Mouse (Mus musculus) hindbrain, embryonic 10.5 days (tissue): ENCODE measurements around the gene Flot2. TPM values are rescaled to one million over a fixed set of nuclear protein-coding genes. Genes with fewer than 3 reads are reported as not detected.

Experiments used
- DNase-seq: peaks from one replicate; pipeline ENCODE4 v3.0.0-alpha.2; 2017; ENCODE audit warnings: low spot score
- H3K27ac ChIP-seq: fragments of 300-500 bp; sonication (generic); 2 replicates; pipeline ENCODE4 v1.5.1; 2016; ENCODE audit warnings: mild to moderate bottlenecking, moderate library complexity
- H3K27me3 ChIP-seq: fragments of 300-500 bp; sonication (generic); 2 replicates; pipeline ENCODE4 v1.6.1; 2016; ENCODE audit warnings: mild to moderate bottlenecking; ENCODE audit not compliant: poor library complexity, insufficient read depth, severe bottlenecking
- H3K36me3 ChIP-seq: fragments of 300-500 bp; sonication (generic); 2 replicates; pipeline ENCODE4 v1.6.1; 2016; ENCODE audit warnings: mild to moderate bottlenecking, moderate library complexity
- H3K4me1 ChIP-seq: fragments of 300-500 bp; sonication (generic); replicated peaks from 2 replicates; pipeline ENCODE4 v1.6.1; 2016; ENCODE audit warnings: mild to moderate bottlenecking
- H3K4me3 ChIP-seq: fragments of 300-500 bp; sonication (generic); 2 replicates; pipeline ENCODE4 v1.5.1; 2016; ENCODE audit warnings: mild to moderate bottlenecking, moderate library complexity
- H3K9me3 ChIP-seq: fragments of 300-500 bp; sonication (generic); 2 replicates; pipeline ENCODE4 v1.6.1; 2016; ENCODE audit warnings: mild to moderate bottlenecking, moderate library complexity
- WGBS: fragments of 180-500 bp; shearing (Covaris S2); methylation state at CpG from one replicate; pipeline ENCODE4 v1.1.7; 2016; 5-methylcytosine and 5-hydroxymethylcytosine counted together
- polyA plus RNA-seq: library from polyadenylated mRNA; unstranded; fragments of >200 nt; fragmentation: Nextera tagmentation; extraction: Ambion mirVana; gene quantifications from 2 replicates; pipeline ENCODE4 v1.2.1, GENCODE M21; 2016

Gene Flot2
- polyA plus RNA-seq = 73.0 and 76.3 TPM in 2 replicates

GRCm38 (mm10) chr11:78037831-78038752, at the start of gene Flot2:
Gene Flot2, plus strand, starts transcription at chr11:78037931.
- Histone ChIP-seq H3K36me3 (peaks cover 55% of the 10 kb centered on the region), H3K4me1 (peaks cover 33% of the 10 kb centered on the region), H3K27ac (peak within 1 kb of the TSS; percentile 94), H3K9me3 (0 out of 2 replicates have a peak, but pooled peaks cover 6% of the 10 kb centered on the region), H3K27me3 (no peaks in the 10 kb centered on the region; the same call in 1 of the 2 replicates), H3K4me3 (peak within 1 kb of the TSS; percentile 96)
- WGBS = 4% methylated on average over 55 of the region's 55 CpGs
- peak; percentile 72 for DNase-seq

- peaks cover 76% of the 10 kb centered on the region for H3K36me3 ChIP-seq
- 93% methylated on average over 13 of the region's 13 CpGs for WGBS
Observed at GRCm38 (mm10) chr11:77989071-77989690, 48.5 kb upstream of the Flot2 start.

GRCm38 (mm10) chr11:77995556-77995955, 42.2 kb upstream of the Flot2 start:
- DNase-seq = no peak
- no peaks in the 10 kb centered on the region for H3K27me3 ChIP-seq
- H3K9me3 ChIP-seq = no peaks in the 10 kb centered on the region
- H3K27ac ChIP-seq = no peak overlapping the region
- H3K4me1 ChIP-seq = no peaks in the 10 kb centered on the region
- H3K36me3 ChIP-seq = peaks cover 82% of the 10 kb centered on the region
- 88% methylated on average over 1 of the region's 1 CpGs for WGBS
- H3K4me3 ChIP-seq = no peak overlapping the region

More at GRCm38 (mm10) chr11:77989071-77989690, 48.5 kb upstream of the Flot2 start:
- DNase-seq = no peak
- Histone ChIP-seq H3K4me1 (peaks cover 15% of the 10 kb centered on the region), H3K4me3 (no peak overlapping the region), H3K27ac (no peak overlapping the region), H3K27me3 (no peaks in the 10 kb centered on the region), H3K9me3 (no peaks in the 10 kb centered on the region)

- no peak overlapping the region for H3K27ac ChIP-seq
- peaks cover 94% of the 10 kb centered on the region for H3K36me3 ChIP-seq
- H3K9me3 ChIP-seq = no peaks in the 10 kb centered on the region
- H3K4me3 ChIP-seq = no peak overlapping the region
- no peaks in the 10 kb centered on the region for H3K4me1 ChIP-seq
- 95% methylated on average over 5 of the region's 5 CpGs for WGBS
- H3K27me3 ChIP-seq = no peaks in the 10 kb centered on the region
- DNase-seq = no peak
Observed at GRCm38 (mm10) chr11:78006446-78006845, 31.3 kb upstream of the Flot2 start.

GRCm38 (mm10) chr11:78019676-78020075, 18.1 kb upstream of the Flot2 start:
- no peak overlapping the region for H3K27ac ChIP-seq

GRCm38 (mm10) chr11:78023607-78024006, 14.1 kb upstream of the Flot2 start:
- DNase-seq = peak; percentile 21
- H3K4me3 ChIP-seq = no peak overlapping the region
- no peaks in the 10 kb centered on the region for H3K4me1 ChIP-seq
- H3K9me3 ChIP-seq = no peaks in the 10 kb centered on the region
- WGBS = 85% methylated on average over 8 of the region's 8 CpGs
- no peaks in the 10 kb centered on the region for H3K27me3 ChIP-seq
- no peak overlapping the region for H3K27ac ChIP-seq
- peaks cover 95% of the 10 kb centered on the region for H3K36me3 ChIP-seq

More at GRCm38 (mm10) chr11:78019676-78020075, 18.1 kb upstream of the Flot2 start:
- Histone ChIP-seq H3K4me1 (no peaks in the 10 kb centered on the region), H3K4me3 (no peak overlapping the region), H3K36me3 (peaks cover 97% of the 10 kb centered on the region), H3K27me3 (no peaks in the 10 kb centered on the region), H3K9me3 (no peaks in the 10 kb centered on the region)
- DNase-seq = peak; percentile 75
- 22% methylated on average over 4 of the region's 4 CpGs for WGBS

- Histone ChIP-seq H3K4me3 (no peak overlapping the region), H3K36me3 (peaks cover 61% of the 10 kb centered on the region), H3K27me3 (no peaks in the 10 kb centered on the region; the same call in 1 of the 2 replicates), H3K9me3 (no peaks in the 10 kb centered on the region), H3K27ac (no peak overlapping the region), H3K4me1 (peaks cover 34% of the 10 kb centered on the region)
- WGBS = 89% methylated on average over 8 of the region's 8 CpGs
- no peak for DNase-seq
Observed at GRCm38 (mm10) chr11:78029240-78029639, 8.5 kb upstream of the Flot2 start.

GRCm38 (mm10) chr11:78030600-78030999, 7.1 kb upstream of the Flot2 start:
- peaks cover 34% of the 10 kb centered on the region for H3K4me1 ChIP-seq
- no peaks in the 10 kb centered on the region for H3K9me3 ChIP-seq
- peaks cover 63% of the 10 kb centered on the region for H3K36me3 ChIP-seq
- 73% methylated on average over 2 of the region's 2 CpGs for WGBS
- no peak overlapping the region for H3K4me3 ChIP-seq
- no peak overlapping the region for H3K27ac ChIP-seq
- no peaks in the 10 kb centered on the region; the same call in 1 of the 2 replicates for H3K27me3 ChIP-seq
- no peak for DNase-seq

- no peaks in the 10 kb centered on the region; the same call in 1 of the 2 replicates for H3K27me3 ChIP-seq
- WGBS = 38% methylated on average over 6 of the region's 6 CpGs
- H3K27ac ChIP-seq = peak overlapping the region; percentile 93; the same call in 1 of the 2 replicates
- H3K9me3 ChIP-seq = no peaks in the 10 kb centered on the region
- peaks cover 58% of the 10 kb centered on the region for H3K36me3 ChIP-seq
- H3K4me3 ChIP-seq = peak overlapping the region; percentile 69
- H3K4me1 ChIP-seq = peaks cover 34% of the 10 kb centered on the region
- DNase-seq = no peak
Observed at GRCm38 (mm10) chr11:78031389-78031788, 6.3 kb upstream of the Flot2 start.

- Histone ChIP-seq H3K4me1 (peaks cover 37% of the 10 kb centered on the region), H3K9me3 (no peaks in the 10 kb centered on the region), H3K36me3 (peaks cover 51% of the 10 kb centered on the region), H3K27me3 (no peaks in the 10 kb centered on the region; the same call in 1 of the 2 replicates), H3K27ac (peak within 1 kb of the TSS; percentile 93), H3K4me3 (peak within 1 kb of the TSS; percentile 69)
- DNase-seq = peak; percentile 92
- under 1% methylated on average over 96 of the region's 96 CpGs for WGBS
Observed at GRCm38 (mm10) chr11:78031947-78032808, 5.6 kb upstream of the Flot2 start, which contains the start of gene Dhrs13. Gene Dhrs13, plus strand, starts transcription at chr11:78032280.

- H3K27ac ChIP-seq = peak overlapping the region; percentile 93
- H3K4me1 ChIP-seq = peaks cover 44% of the 10 kb centered on the region
- no peaks in the 10 kb centered on the region for H3K9me3 ChIP-seq
- H3K4me3 ChIP-seq = peak overlapping the region; percentile 69
- WGBS = 16% methylated on average over 5 of the region's 5 CpGs
- H3K36me3 ChIP-seq = peaks cover 44% of the 10 kb centered on the region
- H3K27me3 ChIP-seq = no peaks in the 10 kb centered on the region; the same call in 1 of the 2 replicates
- DNase-seq = no peak
Observed at GRCm38 (mm10) chr11:78032809-78033195, 4.9 kb upstream of the Flot2 start.
